Mouse (Mus musculus) kidney, embryonic 16.5 days (tissue): ENCODE results near the gene Sebox. TPM values are rescaled to one million over a fixed set of nuclear protein-coding genes. Genes with fewer than 3 reads are reported as not detected.

Experiments
- ATAC-seq: fragments of 200-750 bp; cut with Nextera tagmentation; 2 replicates; pipeline ENCODE4 v1.8.0; 2017; ENCODE audit warnings: moderate TSS enrichment; ENCODE audit not compliant: low FRiP score, low TSS enrichment
- H3K27ac ChIP-seq: fragments of 300-500 bp; sonication (generic); 2 replicates; pipeline ENCODE4 v1.5.1; 2014; ENCODE audit warnings: low read length
- H3K27me3 ChIP-seq: fragments of 300-500 bp; sonication (generic); 2 replicates; pipeline ENCODE4 v1.6.1; 2014; ENCODE audit warnings: low read length, control low read depth, mixed read lengths; ENCODE audit not compliant: insufficient read depth
- H3K36me3 ChIP-seq: fragments of 300-500 bp; sonication (generic); 2 replicates; pipeline ENCODE4 v1.6.1; 2014; ENCODE audit warnings: low read length, control low read depth, mixed read lengths; ENCODE audit not compliant: insufficient read depth
- H3K4me1 ChIP-seq: fragments of 300-500 bp; sonication (generic); 2 replicates; pipeline ENCODE4 v1.6.1; 2014; ENCODE audit warnings: low read length, control low read depth, mixed read lengths; ENCODE audit not compliant: insufficient read depth
- H3K4me2 ChIP-seq: fragments of 300-500 bp; sonication (generic); replicated peaks from 2 replicates; pipeline ENCODE4 v1.6.1; 2014; ENCODE audit warnings: low read depth, low read length
- H3K4me3 ChIP-seq: fragments of 300-500 bp; sonication (generic); 2 replicates; pipeline ENCODE4 v1.5.1; 2014; ENCODE audit warnings: mild to moderate bottlenecking, low read length
- H3K9ac ChIP-seq: fragments of 300-500 bp; sonication (generic); replicated peaks from 2 replicates; pipeline ENCODE4 v1.6.1; 2014; ENCODE audit warnings: low read length
- H3K9me3 ChIP-seq: fragments of 300-500 bp; sonication (generic); 2 replicates; pipeline ENCODE4 v1.6.1; 2016; ENCODE audit warnings: low read length, control low read depth
- WGBS: fragments of 180-500 bp; shearing (Covaris S2); extraction: QIAGEN DNeasy Blood & Tissue Kit; methylation state at CpG from one replicate; pipeline ENCODE4 v1.1.7; 2014; 5-methylcytosine and 5-hydroxymethylcytosine counted together
- polyA plus RNA-seq: library from polyadenylated mRNA; unstranded; fragments of >200 nt; fragmentation: Nextera tagmentation; extraction: Ambion mirVana; gene quantifications from 2 replicates; pipeline ENCODE4 v1.2.1, GENCODE M21; 2015

Sebox gene
- polyA plus RNA-seq, 1 experiment from 2014 or later = not detected

GRCm38 (mm10) chr11:78495904-78496303 lies 7.3 kb upstream of the Sebox start:
- WGBS = 2% methylated on average over 6 of the region's 6 CpGs
- Histone ChIP-seq H3K36me3 (no peaks in the 10 kb centered on the region), H3K4me1 (peaks cover 18% of the 10 kb centered on the region), H3K4me2 (no peak overlapping the region), H3K27me3 (peaks cover 48% of the 10 kb centered on the region), H3K4me3 (no peak overlapping the region), H3K27ac (no peak overlapping the region), H3K9ac (no peak overlapping the region), H3K9me3 (no peaks in the 10 kb centered on the region)
- no peak for ATAC-seq

GRCm38 (mm10) chr11:78497071-78497541 lies 6.1 kb upstream of the Sebox start:
- Histone ChIP-seq H3K4me2 (peak overlapping the region; percentile 95), H3K27me3 (peaks cover 40% of the 10 kb centered on the region), H3K4me1 (peaks cover 17% of the 10 kb centered on the region), H3K27ac (no peak overlapping the region), H3K9me3 (no peaks in the 10 kb centered on the region), H3K36me3 (no peaks in the 10 kb centered on the region), H3K4me3 (peak overlapping the region; percentile 56), H3K9ac (0 out of 2 replicates have a peak overlapping the region, but pooled peaks have one; percentile 10)
- under 1% methylated on average over 44 of the region's 44 CpGs for WGBS
- ATAC-seq = peak; percentile 59

- Histone ChIP-seq H3K9ac (peak within 1 kb of the TSS; percentile 56; the same call in 1 of the 2 replicates), H3K36me3 (no peaks in the 10 kb centered on the region), H3K27me3 (peaks cover 40% of the 10 kb centered on the region), H3K4me2 (peak within 1 kb of the TSS; percentile 95), H3K27ac (0 out of 2 replicates have a peak within 1 kb of the TSS, but pooled peaks have one; percentile 29), H3K4me1 (peaks cover 17% of the 10 kb centered on the region), H3K9me3 (no peaks in the 10 kb centered on the region), H3K4me3 (peak within 1 kb of the TSS; percentile 56)
- peak; percentile 95 for ATAC-seq
- WGBS = 3% methylated on average over 36 of the region's 36 CpGs
Observed at GRCm38 (mm10) chr11:78497544-78498522, 5.4 kb upstream of the Sebox start, which contains the start of gene Sarm1. Sarm1 (minus strand) TSS chr11:78497754.

- peak within 1 kb of the TSS; percentile 95 for H3K4me2 ChIP-seq
- ATAC-seq = no peak
- no peaks in the 10 kb centered on the region for H3K9me3 ChIP-seq
- peaks cover 40% of the 10 kb centered on the region for H3K27me3 ChIP-seq
- no peaks in the 10 kb centered on the region for H3K36me3 ChIP-seq
- 49% methylated on average over 7 of the region's 7 CpGs for WGBS
- peaks cover 17% of the 10 kb centered on the region for H3K4me1 ChIP-seq
- H3K27ac ChIP-seq = 0 out of 2 replicates have a peak within 1 kb of the TSS, but pooled peaks have one; percentile 29
- H3K9ac ChIP-seq = peak within 1 kb of the TSS; percentile 56; the same call in 1 of the 2 replicates
- peak within 1 kb of the TSS; percentile 56 for H3K4me3 ChIP-seq
Observed at GRCm38 (mm10) chr11:78499004-78499403, 4.2 kb upstream of the Sebox start, which contains the start of gene Vtn. Vtn (plus strand) TSS chr11:78499091.

GRCm38 (mm10) chr11:78499543-78499942 lies 3.7 kb upstream of the Sebox start:
- Histone ChIP-seq H3K9ac (no peak overlapping the region), H3K4me3 (no peak overlapping the region), H3K27ac (no peak overlapping the region), H3K4me1 (peaks cover 17% of the 10 kb centered on the region), H3K27me3 (peaks cover 34% of the 10 kb centered on the region), H3K4me2 (no peak overlapping the region), H3K9me3 (no peaks in the 10 kb centered on the region), H3K36me3 (no peaks in the 10 kb centered on the region)
- ATAC-seq = no peak
- WGBS = 40% methylated on average over 16 of the region's 16 CpGs

- Histone ChIP-seq H3K4me3 (no peak overlapping the region), H3K9me3 (no peaks in the 10 kb centered on the region), H3K4me1 (peaks cover 17% of the 10 kb centered on the region), H3K27me3 (peaks cover 26% of the 10 kb centered on the region), H3K9ac (no peak overlapping the region), H3K4me2 (no peak overlapping the region), H3K36me3 (no peaks in the 10 kb centered on the region), H3K27ac (no peak overlapping the region)
- no peak for ATAC-seq
- 73% methylated on average over 9 of the region's 9 CpGs for WGBS
Observed at GRCm38 (mm10) chr11:78500623-78501202, 2.5 kb upstream of the Sebox start.

GRCm38 (mm10) chr11:78501529-78501928 lies 1.7 kb upstream of the Sebox start:
- Histone ChIP-seq H3K9me3 (no peaks in the 10 kb centered on the region), H3K36me3 (peaks cover 3% of the 10 kb centered on the region; the same call in 1 of the 2 replicates), H3K4me2 (no peak overlapping the region), H3K9ac (no peak overlapping the region), H3K4me1 (peaks cover 15% of the 10 kb centered on the region), H3K27me3 (peaks cover 17% of the 10 kb centered on the region), H3K27ac (no peak overlapping the region), H3K4me3 (no peak overlapping the region)
- no peak for ATAC-seq
- WGBS = 80% methylated on average over 20 of the region's 20 CpGs

GRCm38 (mm10) chr11:78505430-78505829 lies 2.2 kb downstream of the Sebox start:
- ATAC-seq = no peak

GRCm38 (mm10) chr11:78509148-78509547 lies 5.9 kb downstream of the Sebox start:
- no peak overlapping the region for H3K9ac ChIP-seq
- H3K4me3 ChIP-seq = no peak overlapping the region
- WGBS = 79% methylated on average over 5 of the region's 5 CpGs
- H3K27ac ChIP-seq = no peak overlapping the region
- H3K9me3 ChIP-seq = no peaks in the 10 kb centered on the region
- H3K36me3 ChIP-seq = peaks cover 32% of the 10 kb centered on the region
- H3K4me1 ChIP-seq = peaks cover 18% of the 10 kb centered on the region
- ATAC-seq = no peak
- H3K27me3 ChIP-seq = no peaks in the 10 kb centered on the region
- no peak overlapping the region for H3K4me2 ChIP-seq

More at GRCm38 (mm10) chr11:78505430-78505829, 2.2 kb downstream of the Sebox start:
- Histone ChIP-seq H3K4me3 (no peak overlapping the region), H3K27ac (no peak overlapping the region), H3K4me1 (no peaks in the 10 kb centered on the region), H3K9ac (no peak overlapping the region), H3K4me2 (no peak overlapping the region), H3K27me3 (peaks cover 7% of the 10 kb centered on the region), H3K9me3 (no peaks in the 10 kb centered on the region), H3K36me3 (peaks cover 30% of the 10 kb centered on the region)
- WGBS = 82% methylated on average over 3 of the region's 3 CpGs
